Mouse (Mus musculus): ENCODE measurements around the gene Aph1a. TPM values are rescaled to one million over a fixed set of nuclear protein-coding genes. Genes with fewer than 3 reads are reported as not detected.

Aph1a gene
- polyA plus RNA-seq, 1 experiment from 2014 or later, result 25.9 TPM

GRCm38 (mm10) chr3:95902643-95903042, 8.9 kb downstream of the Aph1a start:
- peak overlapping the region; percentile 39 for H3K9ac ChIP-seq (ENCODE audit: low read depth, low read length)
- H3K27me3 ChIP-seq (ENCODE audit: control insufficient read depth, insufficient read depth, low read length), result no peaks in the 10 kb centered on the region
- ATAC-seq (replicated peaks; ENCODE audit: insufficient number of reproducible peaks, low FRiP score, low TSS enrichment), result no peak
- H3K4me1 ChIP-seq (ENCODE audit: control insufficient read depth, insufficient read depth, low read length), result peaks cover 35% of the 10 kb centered on the region
- H3K27ac ChIP-seq (ENCODE audit: low read depth, low read length), result 0 out of 2 replicates have a peak overlapping the region, but pooled peaks have one; percentile 41
- WGBS (ENCODE audit: insufficient replicate concordance), result 37% methylated on average over 6 of the region's 6 CpGs
- H3K9me3 ChIP-seq (replicated peaks; ENCODE audit: control insufficient read depth, low read length), result no peaks in the 10 kb centered on the region
- H3K36me3 ChIP-seq (ENCODE audit: control insufficient read depth, insufficient read depth, low read length), result no peaks in the 10 kb centered on the region
- peak overlapping the region; percentile 90 for H3K4me2 ChIP-seq
- no peak overlapping the region; the same call in 1 of the 2 replicates for H3K4me3 ChIP-seq (ENCODE audit: low read depth, low read length)

- H3K9ac ChIP-seq (ENCODE audit: low read depth, low read length), result peak overlapping the region; percentile 72
- WGBS (ENCODE audit: insufficient replicate concordance), result 2% methylated on average over 15 of the region's 15 CpGs
- ATAC-seq (replicated peaks; ENCODE audit: insufficient number of reproducible peaks, low FRiP score, low TSS enrichment), result no peak
- H3K27me3 ChIP-seq (ENCODE audit: control insufficient read depth, insufficient read depth, low read length), result no peaks in the 10 kb centered on the region
- H3K36me3 ChIP-seq (ENCODE audit: control insufficient read depth, insufficient read depth, low read length), result no peaks in the 10 kb centered on the region
- H3K9me3 ChIP-seq (replicated peaks; ENCODE audit: control insufficient read depth, low read length), result no peaks in the 10 kb centered on the region
- peak overlapping the region; percentile 48 for H3K4me3 ChIP-seq (ENCODE audit: low read depth, low read length)
- peaks cover 35% of the 10 kb centered on the region for H3K4me1 ChIP-seq (ENCODE audit: control insufficient read depth, insufficient read depth, low read length)
- peak overlapping the region; percentile 69 for H3K27ac ChIP-seq (ENCODE audit: low read depth, low read length)
- peak overlapping the region; percentile 90 for H3K4me2 ChIP-seq
Measured at GRCm38 (mm10) chr3:95903753-95904502, 10.2 kb downstream of the Aph1a start.

- Histone ChIP-seq H3K27ac (ENCODE audit: low read depth, low read length) (peak within 1 kb of the TSS; percentile 69), H3K9me3 (replicated peaks; ENCODE audit: control insufficient read depth, low read length) (no peaks in the 10 kb centered on the region), H3K4me3 (ENCODE audit: low read depth, low read length) (peak within 1 kb of the TSS; percentile 48), H3K9ac (ENCODE audit: low read depth, low read length) (peak within 1 kb of the TSS; percentile 72), H3K27me3 (ENCODE audit: control insufficient read depth, insufficient read depth, low read length) (no peaks in the 10 kb centered on the region), H3K36me3 (ENCODE audit: control insufficient read depth, insufficient read depth, low read length) (no peaks in the 10 kb centered on the region), H3K4me2 (peak within 1 kb of the TSS; percentile 90), H3K4me1 (ENCODE audit: control insufficient read depth, insufficient read depth, low read length) (peaks cover 35% of the 10 kb centered on the region)
- 2% methylated on average over 15 of the region's 15 CpGs for WGBS (ENCODE audit: insufficient replicate concordance)
- ATAC-seq (replicated peaks; ENCODE audit: insufficient number of reproducible peaks, low FRiP score, low TSS enrichment), result peak; percentile 44; the same call in 1 of the 2 replicates
Measured at GRCm38 (mm10) chr3:95904568-95904967, 10.8 kb downstream of the Aph1a start, which contains the start of gene Car14. Gene Car14, minus strand, starts transcription at chr3:95904691.

- peaks cover 35% of the 10 kb centered on the region for H3K4me1 ChIP-seq (ENCODE audit: control insufficient read depth, insufficient read depth, low read length)
Measured at GRCm38 (mm10) chr3:95905146-95905939, 11.6 kb downstream of the Aph1a start.

GRCm38 (mm10) chr3:95905940-95906492, 12.2 kb downstream of the Aph1a start:
- Histone ChIP-seq H3K27ac (ENCODE audit: low read depth, low read length) (no peak overlapping the region), H3K36me3 (ENCODE audit: control insufficient read depth, insufficient read depth, low read length) (no peaks in the 10 kb centered on the region), H3K27me3 (ENCODE audit: control insufficient read depth, insufficient read depth, low read length) (no peaks in the 10 kb centered on the region), H3K9me3 (replicated peaks; ENCODE audit: control insufficient read depth, low read length) (no peaks in the 10 kb centered on the region), H3K9ac (ENCODE audit: low read depth, low read length) (no peak overlapping the region), H3K4me1 (ENCODE audit: control insufficient read depth, insufficient read depth, low read length) (peaks cover 35% of the 10 kb centered on the region), H3K4me3 (ENCODE audit: low read depth, low read length) (peak overlapping the region; percentile 48), H3K4me2 (peak overlapping the region; percentile 90)
- under 1% methylated on average over 12 of the region's 12 CpGs for WGBS (ENCODE audit: insufficient replicate concordance)
- no peak for ATAC-seq (replicated peaks; ENCODE audit: insufficient number of reproducible peaks, low FRiP score, low TSS enrichment)

More at GRCm38 (mm10) chr3:95905146-95905939, 11.6 kb downstream of the Aph1a start:
- Histone ChIP-seq H3K36me3 (ENCODE audit: control insufficient read depth, insufficient read depth, low read length) (no peaks in the 10 kb centered on the region), H3K4me2 (peak overlapping the region; percentile 90), H3K27ac (ENCODE audit: low read depth, low read length) (peak overlapping the region; percentile 69), H3K9me3 (replicated peaks; ENCODE audit: control insufficient read depth, low read length) (no peaks in the 10 kb centered on the region), H3K9ac (ENCODE audit: low read depth, low read length) (peak overlapping the region; percentile 72), H3K27me3 (ENCODE audit: control insufficient read depth, insufficient read depth, low read length) (no peaks in the 10 kb centered on the region), H3K4me3 (ENCODE audit: low read depth, low read length) (peak overlapping the region; percentile 48)
- peak; percentile 40 for ATAC-seq (replicated peaks; ENCODE audit: insufficient number of reproducible peaks, low FRiP score, low TSS enrichment)
- under 1% methylated on average over 18 of the region's 18 CpGs for WGBS (ENCODE audit: insufficient replicate concordance)

- Histone ChIP-seq H3K27me3 (ENCODE audit: control insufficient read depth, insufficient read depth, low read length) (no peaks in the 10 kb centered on the region), H3K27ac (ENCODE audit: low read depth, low read length) (no peak overlapping the region), H3K4me3 (ENCODE audit: low read depth, low read length) (peak overlapping the region; percentile 32), H3K4me1 (ENCODE audit: control insufficient read depth, insufficient read depth, low read length) (peaks cover 34% of the 10 kb centered on the region), H3K4me2 (peak overlapping the region; percentile 90), H3K9me3 (replicated peaks; ENCODE audit: control insufficient read depth, low read length) (no peaks in the 10 kb centered on the region), H3K9ac (ENCODE audit: low read depth, low read length) (no peak overlapping the region), H3K36me3 (ENCODE audit: control insufficient read depth, insufficient read depth, low read length) (no peaks in the 10 kb centered on the region)
- under 1% methylated on average over 12 of the region's 12 CpGs for WGBS (ENCODE audit: insufficient replicate concordance)
- no peak for ATAC-seq (replicated peaks; ENCODE audit: insufficient number of reproducible peaks, low FRiP score, low TSS enrichment)
Measured at GRCm38 (mm10) chr3:95906860-95907259, 13.1 kb downstream of the Aph1a start.

- 40% methylated on average over 4 of the region's 4 CpGs for WGBS (ENCODE audit: insufficient replicate concordance)
- no peak for ATAC-seq (replicated peaks; ENCODE audit: insufficient number of reproducible peaks, low FRiP score, low TSS enrichment)
- no peak overlapping the region for H3K4me2 ChIP-seq
Measured at GRCm38 (mm10) chr3:95907613-95908012, 13.8 kb downstream of the Aph1a start.

GRCm38 (mm10) chr3:95914706-95915105, 20.9 kb downstream of the Aph1a start:
- Histone ChIP-seq H3K4me3 (ENCODE audit: low read depth, low read length) (no peak overlapping the region), H3K27ac (ENCODE audit: low read depth, low read length) (no peak overlapping the region), H3K4me2 (no peak overlapping the region), H3K9me3 (replicated peaks; ENCODE audit: control insufficient read depth, low read length) (no peaks in the 10 kb centered on the region), H3K27me3 (ENCODE audit: control insufficient read depth, insufficient read depth, low read length) (no peaks in the 10 kb centered on the region), H3K4me1 (ENCODE audit: control insufficient read depth, insufficient read depth, low read length) (no peaks in the 10 kb centered on the region), H3K9ac (ENCODE audit: low read depth, low read length) (no peak overlapping the region), H3K36me3 (ENCODE audit: control insufficient read depth, insufficient read depth, low read length) (no peaks in the 10 kb centered on the region)
- 46% methylated on average over 4 of the region's 4 CpGs for WGBS (ENCODE audit: insufficient replicate concordance)
- no peak for ATAC-seq (replicated peaks; ENCODE audit: insufficient number of reproducible peaks, low FRiP score, low TSS enrichment)

More at GRCm38 (mm10) chr3:95907613-95908012, 13.8 kb downstream of the Aph1a start:
- no peaks in the 10 kb centered on the region for H3K36me3 ChIP-seq (ENCODE audit: control insufficient read depth, insufficient read depth, low read length)
- peaks cover 27% of the 10 kb centered on the region for H3K4me1 ChIP-seq (ENCODE audit: control insufficient read depth, insufficient read depth, low read length)
- H3K27me3 ChIP-seq (ENCODE audit: control insufficient read depth, insufficient read depth, low read length), result no peaks in the 10 kb centered on the region
- H3K27ac ChIP-seq (ENCODE audit: low read depth, low read length), result no peak overlapping the region
- no peaks in the 10 kb centered on the region for H3K9me3 ChIP-seq (replicated peaks; ENCODE audit: control insufficient read depth, low read length)
- no peak overlapping the region for H3K9ac ChIP-seq (ENCODE audit: low read depth, low read length)
- no peak overlapping the region for H3K4me3 ChIP-seq (ENCODE audit: low read depth, low read length)
